Mouse (Mus musculus) ovary, adult 10 weeks (tissue): ENCODE data around the gene Ifrd2. TPM values are rescaled to one million over a fixed set of nuclear protein-coding genes. Genes with fewer than 3 reads are reported as not detected.

Experiments
- polyA plus RNA-seq: library from polyadenylated mRNA; stranded (reverse); fragments of 350-450 nt; fragmentation: Illumina TruSeq; extraction: RNeasy Lipid Tissue Mini Kit (QIAGEN cat#74804); gene quantifications from one replicate; pipeline ENCODE4 v1.2.3, GENCODE M21; 2014

The Ifrd2 gene
- polyA plus RNA-seq: 18.3 TPM

GRCm38 (mm10) chr9:107586974-107587832, at the start of gene Ifrd2:
Gene Ifrd2, plus strand, starts transcription at chr9:107587642.

GRCm38 (mm10) chr9:107541474-107542351, 45.7 kb upstream of the Ifrd2 start, which contains the start of the genes Cyb561d2 and Nprl2:
Gene Cyb561d2, minus strand, starts transcription at chr9:107542193.
Gene Nprl2, plus strand, starts transcription at chr9:107542226.

GRCm38 (mm10) chr9:107547026-107547425, 40.4 kb upstream of the Ifrd2 start, which contains the start of gene Zmynd10:
Gene Zmynd10, plus strand, starts transcription at chr9:107547298.

GRCm38 (mm10) chr9:107551117-107551889, 36.1 kb upstream of the Ifrd2 start, which contains the start of gene Rassf1:
Gene Rassf1, plus strand, starts transcription at chr9:107551555.

GRCm38 (mm10) chr9:107563029-107563581, 24.3 kb upstream of the Ifrd2 start, which contains the start of gene Tusc2:
Gene Tusc2, plus strand, starts transcription at chr9:107563255.

GRCm38 (mm10) chr9:107567702-107568319, 19.6 kb upstream of the Ifrd2 start, which contains the start of gene Hyal2:
Gene Hyal2, plus strand, starts transcription at chr9:107567945.

GRCm38 (mm10) chr9:107576357-107577107, 10.9 kb upstream of the Ifrd2 start, which contains the start of gene Hyal1:
Gene Hyal1, plus strand, starts transcription at chr9:107576927.

GRCm38 (mm10) chr9:107578587-107578986, 8.9 kb upstream of the Ifrd2 start, which contains the start of gene Naa80:
Gene Naa80, plus strand, starts transcription at chr9:107578887.

GRCm38 (mm10) chr9:107580501-107581317, 6.7 kb upstream of the Ifrd2 start, which contains the start of gene Hyal3:
Gene Hyal3, plus strand, starts transcription at chr9:107580818.

GRCm38 (mm10) chr9:107608741-107609432, 21.4 kb downstream of the Ifrd2 start, which contains the start of gene Sema3b:
Gene Sema3b, minus strand, starts transcription at chr9:107609229.

GRCm38 (mm10) chr9:107635279-107636028, 48.0 kb downstream of the Ifrd2 start, which contains the start of gene Gnai2:
Gene Gnai2, minus strand, starts transcription at chr9:107635367.

Other genes starting within 250 kb of the Ifrd2 start
- gene Hemk1, start 249.3 kb upstream of the Ifrd2 start, polyA plus RNA-seq: 1.2 TPM
- not detected for gene 6430571L13Rik, start 247.0 kb upstream of the Ifrd2 start, polyA plus RNA-seq
- gene Cacna2d2, start 188.0 kb upstream of the Ifrd2 start, polyA plus RNA-seq: 0.26 TPM
- not detected for gene Tmem115, start 53.7 kb upstream of the Ifrd2 start, polyA plus RNA-seq
- 4.6 TPM for gene Cyb561d2, start 45.4 kb upstream of the Ifrd2 start, polyA plus RNA-seq
- 0.31 TPM for gene Nprl2, start 45.4 kb upstream of the Ifrd2 start, polyA plus RNA-seq
- not detected for gene Zmynd10, start 40.3 kb upstream of the Ifrd2 start, polyA plus RNA-seq
- gene Rassf1, start 36.1 kb upstream of the Ifrd2 start, polyA plus RNA-seq: 7.7 TPM
- gene Tusc2, start 24.4 kb upstream of the Ifrd2 start, polyA plus RNA-seq: 20.4 TPM
- 0.66 TPM for gene Hyal2, start 19.7 kb upstream of the Ifrd2 start, polyA plus RNA-seq
- 2.8 TPM for gene Hyal1, start 10.7 kb upstream of the Ifrd2 start, polyA plus RNA-seq
- gene Naa80, start 8.8 kb upstream of the Ifrd2 start, polyA plus RNA-seq: 5.5 TPM
- gene Hyal3, start 6.8 kb upstream of the Ifrd2 start, polyA plus RNA-seq: 0.34 TPM
- 1.2 TPM for gene Sema3b, start 21.6 kb downstream of the Ifrd2 start, polyA plus RNA-seq
- gene Gnai2, start 47.7 kb downstream of the Ifrd2 start, polyA plus RNA-seq: 37.4 TPM
- gene Slc38a3, start 81.9 kb downstream of the Ifrd2 start, polyA plus RNA-seq: 1.1 TPM
- gene Gnat1, start 92.1 kb downstream of the Ifrd2 start, polyA plus RNA-seq: not detected
- 0.57 TPM for gene Sema3f, start 122.8 kb downstream of the Ifrd2 start, polyA plus RNA-seq
- gene Rbm5, start 183.4 kb downstream of the Ifrd2 start, polyA plus RNA-seq: 190 TPM